Mouse (Mus musculus): ENCODE data around the gene B9d1.

The B9d1 gene

GRCm38 (mm10) chr11:61504713-61505257 lies at the start of gene B9d1:
Gene B9d1, plus strand, starts transcription at chr11:61505144.
- DNase-seq (ENCODE audit: low spot score in 2 of 2) = peak; percentile 94 to 96

DNA sequence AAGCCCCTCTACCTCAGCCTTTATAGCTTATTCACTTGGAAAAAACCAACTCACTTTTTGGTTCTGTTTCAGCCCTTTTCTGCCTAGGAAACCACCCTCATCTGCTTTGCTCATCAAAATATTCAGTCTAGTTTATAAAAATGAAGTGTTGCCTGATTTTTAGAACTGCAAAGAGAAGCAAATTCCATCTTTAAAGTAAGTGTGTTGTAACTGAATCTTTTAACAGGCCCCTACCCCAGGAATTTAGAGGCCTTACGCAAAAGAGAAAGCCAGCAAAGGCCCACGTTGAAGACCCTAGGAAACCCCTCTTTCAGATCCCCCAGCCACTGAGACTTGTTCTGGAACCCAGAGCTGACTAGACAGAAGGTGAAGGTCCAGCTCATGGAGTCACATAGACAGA lies 40.9 kb upstream of the B9d1 start:
- DNase-seq (ENCODE audit: low spot score in 2 of 2) = no peak

GRCm38 (mm10) chr11:61465422-61465821 lies 39.5 kb upstream of the B9d1 start:
- no peak for DNase-seq (ENCODE audit: low spot score in 2 of 2)

DNA sequence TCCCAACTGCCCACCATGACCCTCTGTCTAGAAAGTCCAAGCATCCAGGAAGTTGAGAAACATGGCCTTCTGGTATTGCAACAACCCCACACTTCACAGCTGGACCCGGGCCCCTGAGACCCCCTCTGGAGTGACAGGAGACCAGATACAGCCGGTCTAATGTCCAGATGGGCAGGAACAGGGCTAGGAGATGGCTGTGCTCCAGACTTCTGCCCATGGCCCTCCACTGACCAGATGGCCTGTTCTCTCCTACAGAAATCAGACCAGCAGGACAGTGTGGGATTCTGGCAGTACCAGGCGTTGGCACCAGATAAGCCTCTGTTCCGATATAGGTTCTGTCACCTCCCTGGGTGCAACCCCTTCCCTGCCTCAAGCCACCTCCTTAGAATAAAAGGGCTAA lies 36.4 kb upstream of the B9d1 start:
- no peak for DNase-seq (ENCODE audit: low spot score in 2 of 2)

DNA sequence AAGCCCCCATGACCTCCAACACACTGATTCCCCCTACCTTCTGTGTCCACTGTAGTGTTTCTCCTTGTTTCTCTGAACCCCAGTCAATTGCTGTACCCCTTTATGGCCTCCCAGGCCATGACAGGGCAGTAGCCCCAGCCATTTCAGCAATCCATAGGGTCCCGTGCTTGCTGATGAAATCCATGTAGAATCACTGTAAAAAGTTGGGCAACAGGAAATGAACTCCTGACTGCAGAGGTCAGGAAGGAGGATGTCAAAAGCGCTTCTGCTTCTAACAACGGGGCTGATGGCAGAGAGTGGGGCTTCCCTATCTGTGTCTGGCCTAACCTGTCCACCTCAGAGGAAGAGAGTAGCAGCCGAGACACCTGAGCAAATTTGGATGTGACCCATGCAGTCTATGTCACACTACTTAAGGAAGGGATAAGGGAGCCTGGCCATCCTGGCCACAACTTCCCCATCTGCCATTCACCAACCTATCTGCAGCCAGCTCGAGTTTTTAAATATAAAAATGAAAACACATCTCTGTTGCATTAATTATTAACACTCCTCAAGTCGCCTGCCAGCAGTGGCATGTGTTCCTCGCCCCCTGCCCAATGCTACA lies 35.5 kb upstream of the B9d1 start:
- no peak for DNase-seq (ENCODE audit: low spot score in 2 of 2)

DNA sequence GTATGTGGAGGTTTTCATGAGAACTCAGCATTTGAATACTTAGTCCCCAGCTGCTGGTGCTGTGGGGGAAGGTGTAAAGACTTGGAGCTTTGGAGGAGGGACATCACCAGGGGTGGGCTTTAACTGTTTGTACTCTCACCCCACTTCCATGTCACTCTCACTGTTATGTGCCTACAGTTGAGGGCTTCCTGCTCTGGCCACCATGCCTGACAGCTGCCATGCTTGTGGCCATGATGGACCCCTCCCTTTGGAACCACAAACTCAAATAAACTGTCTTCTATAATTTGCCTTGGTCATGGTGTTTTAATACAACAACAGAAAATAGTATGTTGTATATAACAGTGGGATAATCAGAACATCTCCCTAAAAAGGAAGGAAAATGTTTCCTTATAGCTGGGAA lies 34.1 kb upstream of the B9d1 start:
- no peak for DNase-seq (ENCODE audit: low spot score in 2 of 2)

- DNase-seq (ENCODE audit: low spot score in 2 of 2) = no peak
Observed at GRCm38 (mm10) chr11:61473630-61474029, 31.3 kb upstream of the B9d1 start.

DNA sequence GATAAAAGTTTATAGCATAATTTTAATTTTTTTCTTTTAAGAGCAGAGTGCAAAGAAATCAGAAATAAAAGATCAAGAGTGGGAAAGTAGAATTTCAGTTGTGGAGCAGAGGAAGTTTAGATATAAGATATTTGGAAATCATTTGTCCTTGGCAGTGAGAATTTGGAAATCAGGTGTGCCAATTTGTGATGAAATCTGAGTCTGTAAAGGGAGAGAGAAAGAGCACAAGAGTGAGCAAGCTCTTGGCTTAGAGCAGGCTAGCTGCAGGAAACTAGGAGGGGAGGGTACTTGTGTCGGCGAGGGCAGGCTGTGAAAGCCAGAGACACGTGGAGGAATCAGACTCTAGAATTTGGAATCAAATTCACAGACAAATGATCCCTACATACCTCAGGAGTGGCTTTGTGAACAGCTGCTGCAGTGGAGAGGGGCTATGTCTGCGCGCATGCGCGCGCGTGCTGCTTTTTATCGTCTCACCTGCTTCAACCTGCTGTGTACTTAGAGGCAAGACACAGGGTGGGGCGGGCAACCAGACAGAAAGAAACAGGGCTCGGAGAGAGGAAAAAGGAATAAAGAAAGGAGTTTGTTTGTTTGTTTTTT lies 28.1 kb upstream of the B9d1 start:
- no peak for DNase-seq (ENCODE audit: low spot score in 2 of 2)

DNA sequence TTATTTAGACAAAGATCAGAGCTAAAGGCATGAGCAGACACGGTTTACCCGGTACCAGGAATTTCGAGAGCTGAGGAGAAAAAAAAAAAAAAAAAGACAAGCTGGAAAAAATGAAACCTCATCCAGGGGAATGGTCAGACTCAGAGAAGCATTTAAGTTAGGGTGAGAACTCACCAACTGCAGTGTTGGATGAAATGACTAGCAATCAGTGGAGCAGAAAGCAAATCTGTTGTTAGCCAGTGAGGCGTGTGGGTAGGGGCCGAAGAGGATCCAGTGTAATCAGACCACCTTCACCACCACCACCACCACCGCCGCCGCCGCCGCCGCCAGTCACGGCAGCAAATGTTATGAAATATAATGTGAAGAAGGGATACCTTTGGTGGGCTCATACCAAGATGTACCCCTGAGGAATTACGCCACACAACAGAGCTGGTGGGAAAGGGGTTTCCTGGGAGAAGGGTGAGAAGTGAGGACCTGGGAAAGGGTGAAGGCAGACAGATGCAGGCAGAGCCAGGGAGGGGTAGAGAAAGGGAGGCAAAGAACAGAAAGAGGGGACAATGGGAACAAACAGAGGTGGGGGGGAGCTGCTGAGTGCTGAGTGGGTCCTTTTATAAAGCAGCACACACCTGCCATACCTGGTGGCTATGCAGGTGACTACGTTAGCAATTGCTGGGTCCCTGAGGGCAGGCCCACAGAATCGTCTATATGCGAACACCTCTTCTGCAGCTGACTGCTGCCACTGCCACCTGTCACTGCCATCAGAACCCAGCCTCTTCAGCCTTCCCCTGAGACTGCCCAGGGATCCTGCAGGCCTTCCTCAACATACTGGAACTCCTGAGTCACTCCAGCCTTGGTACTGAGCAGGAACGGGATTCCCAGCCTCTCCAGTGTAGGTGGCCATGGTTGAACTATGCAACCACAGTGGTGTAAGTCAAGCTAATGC lies 27.1 kb upstream of the B9d1 start:
- DNase-seq (ENCODE audit: low spot score in 2 of 2) = no peak

DNA sequence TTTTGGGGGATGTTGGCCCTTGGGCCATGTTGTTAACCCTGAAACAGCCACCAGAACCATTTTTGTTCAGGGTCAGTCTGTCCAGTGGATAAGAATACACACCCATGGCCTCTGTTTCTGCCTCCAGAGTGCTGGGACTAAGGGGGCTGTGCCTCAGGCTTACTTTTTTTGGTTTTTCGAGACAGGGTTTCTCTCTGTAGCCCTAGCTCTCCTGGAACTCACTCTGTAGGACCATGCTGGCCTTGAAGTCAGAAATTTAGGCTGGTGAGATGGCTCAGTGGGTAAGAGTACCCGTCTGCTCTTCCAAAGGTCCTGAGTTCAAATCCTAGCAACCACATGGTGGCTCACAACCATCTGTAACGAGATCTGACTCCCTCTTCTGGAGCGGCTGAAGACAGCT lies 26.2 kb upstream of the B9d1 start:
- no peak for DNase-seq (ENCODE audit: low spot score in 2 of 2)

- DNase-seq (ENCODE audit: low spot score in 2 of 2) = no peak
Observed at GRCm38 (mm10) chr11:61481239-61482090, 23.5 kb upstream of the B9d1 start.

DNA sequence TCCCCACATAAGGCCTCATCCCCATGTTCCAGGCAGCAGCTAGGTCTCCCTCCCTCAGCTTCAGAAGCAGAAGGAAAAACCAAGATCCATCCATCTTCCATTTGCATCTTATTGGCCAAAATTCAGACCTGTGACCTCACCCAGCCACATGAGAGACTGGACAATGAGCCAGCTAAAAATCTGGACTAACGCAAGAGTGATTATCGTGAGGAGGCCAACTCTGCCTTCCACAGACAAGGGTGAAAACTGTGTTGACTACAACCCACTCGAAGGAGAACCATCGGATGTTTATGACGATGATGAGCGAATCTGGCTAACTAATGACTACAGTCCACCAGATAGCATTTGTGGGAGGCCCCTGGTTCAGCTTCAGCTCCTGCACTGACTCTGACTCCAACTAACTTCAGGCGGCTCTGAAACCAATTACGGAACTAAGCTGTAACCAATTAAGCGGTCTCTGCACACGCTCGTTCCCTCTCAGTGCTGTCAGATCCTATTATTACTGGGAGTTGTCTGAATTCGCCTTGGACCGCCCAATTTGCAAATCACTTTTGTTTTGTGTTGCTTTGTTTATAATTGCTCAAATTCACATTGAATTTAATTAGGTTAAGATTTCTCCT lies 21.6 kb upstream of the B9d1 start:
- DNase-seq (ENCODE audit: low spot score in 2 of 2) = no peak

DNA sequence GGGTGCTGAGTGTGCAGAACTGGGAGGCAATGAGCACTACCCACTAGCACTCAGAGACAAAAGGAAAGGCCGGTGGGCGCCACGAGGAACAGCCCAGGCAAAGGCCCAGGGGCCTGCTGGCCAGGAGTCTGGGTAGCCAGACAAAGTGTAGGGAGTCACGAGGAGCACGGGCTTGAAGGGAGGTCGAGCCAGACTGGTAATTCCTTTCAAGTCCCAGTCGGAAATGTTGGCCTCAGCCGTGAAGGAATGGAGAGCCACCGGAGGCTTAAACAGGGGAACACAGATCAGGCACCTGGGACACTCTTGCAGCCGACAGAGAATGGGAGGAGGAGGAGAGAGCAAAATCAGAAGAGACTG lies 20.7 kb upstream of the B9d1 start:
- DNase-seq (ENCODE audit: low spot score in 2 of 2) = no peak

DNA sequence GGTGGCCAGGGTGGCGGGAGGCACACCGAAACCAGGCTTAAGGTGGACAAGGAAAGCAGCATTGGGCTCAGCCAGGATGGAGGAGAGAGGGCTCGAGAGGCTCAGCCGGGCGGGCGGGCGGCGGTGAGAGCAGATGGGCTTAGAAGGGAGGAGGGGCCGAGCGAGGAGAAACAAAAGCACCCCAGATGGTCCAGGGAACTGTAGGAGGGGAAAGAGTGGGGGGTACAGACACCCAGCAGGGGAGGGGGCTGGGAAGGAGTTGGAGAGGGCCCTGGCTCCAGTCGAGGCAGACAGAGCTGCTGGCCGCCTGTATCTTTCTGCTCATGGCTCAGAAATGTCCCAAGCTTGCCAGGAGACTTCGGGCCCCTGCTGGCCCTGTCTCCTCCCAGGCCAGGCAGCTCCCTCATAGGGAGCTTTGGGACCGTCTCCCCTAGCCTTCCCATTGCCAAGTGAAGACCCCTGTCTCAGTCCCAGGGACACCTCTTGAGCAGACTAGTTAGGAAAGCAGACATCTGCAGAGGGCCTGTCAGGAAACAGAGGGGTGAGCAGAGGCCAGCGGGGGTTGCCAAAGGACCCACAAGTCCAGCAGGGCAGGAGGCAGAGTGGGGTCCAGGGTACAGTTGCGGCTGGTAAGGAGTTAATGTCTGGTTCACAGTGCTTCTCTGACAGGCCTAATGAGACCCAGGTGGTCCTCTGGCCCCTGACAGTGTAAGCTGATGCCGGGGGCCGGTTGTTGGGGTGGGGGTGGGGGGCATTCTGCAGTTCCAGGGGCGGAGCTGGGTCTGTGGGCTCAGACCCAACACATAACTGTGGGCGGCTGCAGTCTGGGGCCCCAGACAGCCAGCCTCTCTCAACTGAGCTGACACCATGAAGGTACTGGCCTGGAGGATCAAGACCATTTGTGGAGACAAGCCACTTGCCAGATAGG lies 20.1 kb upstream of the B9d1 start, which contains the start of gene Mfap4:
Mfap4 (plus strand) TSS at position 819 of the 928 bp plus-strand sequence.
- peak in 1 of 2 experiments; percentile 73 for DNase-seq (ENCODE audit: low spot score in 2 of 2)

DNA sequence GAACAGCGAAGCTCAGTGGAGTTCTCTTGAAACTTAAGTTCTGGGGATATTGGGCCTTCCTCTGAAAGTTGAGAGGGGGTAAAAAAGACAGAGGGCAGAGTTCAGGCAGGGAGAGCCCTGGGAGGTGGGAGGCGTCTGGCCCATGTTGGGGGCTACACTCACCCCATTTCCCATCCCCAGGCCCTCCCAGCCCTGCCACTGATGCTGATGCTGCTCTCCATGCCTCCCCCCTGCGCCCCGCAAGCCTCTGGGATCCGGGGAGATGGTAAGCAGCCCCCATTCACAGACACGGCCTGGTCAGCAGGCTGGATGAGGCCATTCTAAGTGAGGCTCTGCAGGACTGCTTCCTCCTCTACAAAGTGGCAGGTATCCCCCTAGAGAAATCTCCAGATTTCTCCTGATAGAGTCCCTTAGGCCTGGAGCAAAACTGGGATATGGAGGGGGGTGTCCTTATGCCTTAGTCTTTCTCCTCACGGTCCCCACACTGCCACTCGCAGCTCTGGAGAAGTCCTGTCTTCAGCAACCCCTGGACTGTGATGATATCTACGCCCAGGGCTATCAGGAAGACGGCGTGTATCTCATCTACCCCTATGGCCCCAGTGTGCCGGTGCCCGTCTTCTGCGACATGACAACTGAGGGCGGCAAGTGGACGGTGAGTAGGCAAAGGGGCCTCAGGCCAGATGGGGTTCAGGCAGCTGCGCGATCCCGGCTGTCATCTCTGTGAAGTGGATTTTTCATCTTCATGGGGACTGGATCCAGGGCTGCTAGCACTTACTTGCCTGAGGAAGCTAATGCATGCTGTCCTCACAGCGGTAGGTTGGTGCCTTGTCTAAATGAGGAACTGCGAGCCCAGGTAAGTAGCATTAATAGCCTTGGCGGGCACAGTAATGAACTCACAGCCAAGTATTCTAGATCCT lies 19.1 kb upstream of the B9d1 start:
- DNase-seq (ENCODE audit: low spot score in 2 of 2) = no peak

DNA sequence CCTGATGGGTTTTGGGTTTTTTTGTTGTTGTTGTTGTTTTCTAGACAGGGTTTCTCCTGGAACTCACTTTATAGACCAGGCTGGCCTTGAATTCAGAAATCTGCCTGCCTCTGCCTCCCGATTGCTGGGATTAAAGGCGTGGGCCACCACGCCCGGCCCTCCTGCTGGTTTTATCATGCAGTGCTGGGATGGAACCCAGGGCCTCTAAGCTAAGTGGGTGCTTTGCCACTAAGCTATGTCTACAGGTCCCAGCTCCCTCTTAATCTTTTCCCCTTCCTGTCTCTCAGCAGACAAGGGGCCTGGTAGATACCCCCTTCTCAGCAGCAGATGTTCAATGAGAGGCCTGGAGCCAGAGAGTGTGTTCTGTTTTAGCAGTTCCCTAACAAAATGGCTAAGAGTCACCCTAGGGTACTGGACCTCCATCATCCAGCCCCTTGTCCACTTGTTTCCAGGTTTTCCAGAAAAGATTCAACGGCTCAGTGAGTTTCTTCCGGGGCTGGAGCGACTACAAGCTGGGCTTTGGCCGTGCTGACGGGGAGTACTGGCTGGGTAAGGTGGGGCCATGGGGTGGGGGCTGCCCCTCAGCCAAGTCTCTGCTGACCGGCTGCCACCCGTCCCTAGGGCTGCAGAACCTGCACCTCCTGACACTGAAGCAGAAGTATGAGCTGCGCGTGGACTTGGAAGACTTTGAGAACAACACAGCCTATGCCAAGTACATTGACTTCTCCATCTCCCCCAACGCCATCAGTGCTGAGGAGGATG lies 18.3 kb upstream of the B9d1 start:
- DNase-seq (ENCODE audit: low spot score in 2 of 2) = no peak

- peak in 1 of 2 experiments; percentile 75 for DNase-seq (ENCODE audit: low spot score in 2 of 2)
Observed at GRCm38 (mm10) chr11:61487401-61487800, 17.5 kb upstream of the B9d1 start.

DNA sequence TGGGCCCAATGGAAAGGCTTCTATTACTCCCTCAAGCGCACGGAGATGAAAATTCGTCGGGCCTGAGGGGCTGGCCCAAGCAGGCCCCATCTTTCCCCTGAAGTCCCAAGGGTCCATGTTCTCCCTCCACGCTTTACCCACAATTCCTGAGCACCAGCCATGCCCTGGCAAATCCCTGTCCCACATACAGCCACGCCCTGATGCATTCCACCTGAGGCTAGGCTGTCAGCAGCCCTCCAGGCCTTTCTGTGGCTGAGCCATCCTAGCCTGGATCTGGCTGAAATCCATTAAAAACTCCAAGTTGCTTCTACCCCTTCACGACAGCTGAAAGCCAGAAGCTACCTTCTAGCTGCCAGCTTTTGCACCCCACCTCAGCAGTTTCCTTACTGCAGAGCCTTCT lies 17.0 kb upstream of the B9d1 start:
- DNase-seq (ENCODE audit: low spot score in 2 of 2) = no peak
